Mouse (Mus musculus): ENCODE data around the gene Ppip5k2. TPM values are rescaled to one million over a fixed set of nuclear protein-coding genes. Genes with fewer than 3 reads are reported as not detected.

Gene Ppip5k2
- polyA plus RNA-seq, 1 experiment from 2014 or later: 54.9 TPM

DNA sequence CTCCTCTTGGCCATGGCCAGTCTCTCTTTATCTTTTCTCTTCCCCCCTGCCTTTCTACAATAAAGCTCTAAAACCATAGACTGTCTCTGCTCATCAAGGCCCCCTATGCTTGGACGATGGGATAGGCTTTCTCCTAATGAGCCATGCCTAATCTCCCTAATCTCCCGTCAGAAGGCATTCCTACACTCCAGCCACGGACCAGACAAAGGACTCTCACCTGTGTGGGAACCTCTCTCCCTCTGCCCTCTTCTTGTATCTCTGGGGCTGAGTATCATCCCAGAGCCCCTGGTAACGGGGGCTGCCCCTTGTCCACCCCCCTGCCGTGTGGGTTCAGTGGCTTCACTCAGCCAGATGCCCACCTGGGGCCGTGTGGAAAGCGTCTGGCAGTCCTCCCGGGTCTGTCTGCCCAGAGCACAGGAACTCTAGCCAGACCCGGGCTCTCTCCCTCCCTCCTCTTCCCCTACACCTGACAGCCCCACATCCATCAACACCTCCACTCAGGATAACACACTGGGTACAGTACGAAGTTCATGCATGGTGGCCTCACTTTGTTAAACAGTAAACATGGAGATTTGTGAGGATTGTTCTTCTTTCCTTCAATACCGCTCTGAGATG, 71.1 kb downstream of the Ppip5k2 start:
- ATAC-seq (ENCODE audit: insufficient read depth, low FRiP score, low TSS enrichment): peak; percentile 9; the same call in 1 of the 2 replicates
- H3K4me2 ChIP-seq (ENCODE audit: low read depth): no peak overlapping the region
- no peak overlapping the region for H3K4me3 ChIP-seq (ENCODE audit: low read depth, low read length)
- H3K36me3 ChIP-seq (ENCODE audit: control insufficient read depth, insufficient read depth, low read length): no peaks in the 10 kb centered on the region
- no peaks in the 10 kb centered on the region for H3K9me3 ChIP-seq (ENCODE audit: control insufficient read depth, low read length)
- no peak overlapping the region for H3K9ac ChIP-seq (ENCODE audit: low read length)
- no peaks in the 10 kb centered on the region for H3K27me3 ChIP-seq (ENCODE audit: control insufficient read depth, insufficient read depth, low read length)
- peak; percentile 11 for DNase-seq (ENCODE audit: low spot score)
- WGBS: 19% methylated on average over 11 of the region's 11 CpGs
- H3K27ac ChIP-seq (ENCODE audit: low read depth, low read length): no peak overlapping the region
- no peaks in the 10 kb centered on the region for H3K4me1 ChIP-seq (ENCODE audit: control insufficient read depth, insufficient read depth, low read length)

DNA sequence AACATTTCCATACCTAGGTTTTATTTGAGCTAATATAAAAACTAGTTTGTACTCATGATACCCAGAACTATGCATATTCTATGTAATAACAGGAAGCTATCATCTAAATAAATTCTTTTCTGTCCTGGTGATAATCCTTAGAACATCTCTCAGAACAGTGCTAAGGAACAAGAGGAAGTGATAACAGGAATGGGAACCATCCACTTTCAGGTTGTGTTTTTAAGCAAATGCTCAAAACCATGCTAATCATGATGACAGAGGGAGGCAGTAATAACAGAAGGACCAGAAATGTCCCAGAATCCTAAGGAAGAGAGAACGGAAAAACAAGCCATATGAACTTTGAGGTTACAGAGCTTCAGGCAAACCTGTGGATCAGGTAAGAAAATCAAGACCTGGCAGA, 72.9 kb downstream of the Ppip5k2 start:
- DNase-seq (ENCODE audit: low spot score): no peak
- Histone ChIP-seq H3K9me3 (ENCODE audit: control insufficient read depth, low read length) (no peaks in the 10 kb centered on the region), H3K27me3 (ENCODE audit: control insufficient read depth, insufficient read depth, low read length) (no peaks in the 10 kb centered on the region), H3K27ac (ENCODE audit: low read depth, low read length) (no peak overlapping the region), H3K36me3 (ENCODE audit: control insufficient read depth, insufficient read depth, low read length) (no peaks in the 10 kb centered on the region), H3K9ac (ENCODE audit: low read length) (no peak overlapping the region), H3K4me1 (ENCODE audit: control insufficient read depth, insufficient read depth, low read length) (no peaks in the 10 kb centered on the region), H3K4me3 (ENCODE audit: low read depth, low read length) (no peak overlapping the region), H3K4me2 (ENCODE audit: low read depth) (no peak overlapping the region)
- WGBS: 93% methylated on average over 1 of the region's 1 CpGs
- ATAC-seq (ENCODE audit: insufficient read depth, low FRiP score, low TSS enrichment): no peak

DNA sequence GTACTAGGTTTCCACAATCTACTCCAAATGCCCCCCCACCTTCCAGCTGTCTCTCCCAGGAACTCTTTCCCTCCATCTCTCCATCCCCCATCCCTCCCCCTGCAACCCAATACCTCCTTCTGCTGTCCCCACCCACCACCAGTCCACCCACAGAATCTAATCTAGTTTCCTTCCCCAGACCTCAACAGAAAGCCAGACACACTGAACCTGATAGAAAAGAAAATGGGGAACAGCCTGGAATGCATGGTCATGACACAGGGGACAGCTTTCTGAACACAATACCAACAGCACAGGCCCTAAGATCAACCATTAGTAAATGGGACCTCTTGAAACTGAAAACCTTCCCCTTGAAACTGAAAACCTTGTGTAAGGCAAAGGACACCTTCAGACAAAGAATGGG, 76.4 kb downstream of the Ppip5k2 start:
- no peak overlapping the region for H3K9ac ChIP-seq (ENCODE audit: low read length)
- H3K36me3 ChIP-seq (ENCODE audit: control insufficient read depth, insufficient read depth, low read length): no peaks in the 10 kb centered on the region
- no peak overlapping the region for H3K4me2 ChIP-seq (ENCODE audit: low read depth)
- H3K27me3 ChIP-seq (ENCODE audit: control insufficient read depth, insufficient read depth, low read length): no peaks in the 10 kb centered on the region
- no peaks in the 10 kb centered on the region for H3K4me1 ChIP-seq (ENCODE audit: control insufficient read depth, insufficient read depth, low read length)
- H3K9me3 ChIP-seq (ENCODE audit: control insufficient read depth, low read length): no peaks in the 10 kb centered on the region
- no peak overlapping the region for H3K4me3 ChIP-seq (ENCODE audit: low read depth, low read length)
- DNase-seq (ENCODE audit: low spot score) (no peak), ATAC-seq (ENCODE audit: insufficient read depth, low FRiP score, low TSS enrichment) (no peak)
- no peak overlapping the region for H3K27ac ChIP-seq (ENCODE audit: low read depth, low read length)

- H3K27me3 ChIP-seq (ENCODE audit: control insufficient read depth, insufficient read depth, low read length): no peaks in the 10 kb centered on the region
- no peak overlapping the region for H3K4me3 ChIP-seq (ENCODE audit: low read depth, low read length)
- no peak overlapping the region for H3K9ac ChIP-seq (ENCODE audit: low read length)
- no peak overlapping the region for H3K27ac ChIP-seq (ENCODE audit: low read depth, low read length)
- 24% methylated on average over 3 of the region's 3 CpGs for WGBS
- H3K4me2 ChIP-seq (ENCODE audit: low read depth): no peak overlapping the region
- H3K9me3 ChIP-seq (ENCODE audit: control insufficient read depth, low read length): no peaks in the 10 kb centered on the region
- H3K36me3 ChIP-seq (ENCODE audit: control insufficient read depth, insufficient read depth, low read length): no peaks in the 10 kb centered on the region
- no peaks in the 10 kb centered on the region for H3K4me1 ChIP-seq (ENCODE audit: control insufficient read depth, insufficient read depth, low read length)
- peak; percentile 24 for DNase-seq (ENCODE audit: low spot score)
- ATAC-seq (ENCODE audit: insufficient read depth, low FRiP score, low TSS enrichment): peak; percentile 57; the same call in 1 of the 2 replicates
Observed at GRCm38 (mm10) chr1:97688756-97689155, 81.5 kb downstream of the Ppip5k2 start.

GRCm38 (mm10) chr1:97676526-97677177, 93.6 kb downstream of the Ppip5k2 start:
- Histone ChIP-seq H3K27me3 (ENCODE audit: control insufficient read depth, insufficient read depth, low read length) (no peaks in the 10 kb centered on the region), H3K36me3 (ENCODE audit: control insufficient read depth, insufficient read depth, low read length) (no peaks in the 10 kb centered on the region), H3K4me3 (ENCODE audit: low read depth, low read length) (no peak overlapping the region), H3K9me3 (ENCODE audit: control insufficient read depth, low read length) (no peaks in the 10 kb centered on the region), H3K9ac (ENCODE audit: low read length) (no peak overlapping the region), H3K27ac (ENCODE audit: low read depth, low read length) (no peak overlapping the region), H3K4me2 (ENCODE audit: low read depth) (no peak overlapping the region), H3K4me1 (ENCODE audit: control insufficient read depth, insufficient read depth, low read length) (no peaks in the 10 kb centered on the region)
- DNase-seq (ENCODE audit: low spot score) (no peak), ATAC-seq (ENCODE audit: insufficient read depth, low FRiP score, low TSS enrichment) (no peak)
- 85% methylated on average over 4 of the region's 4 CpGs for WGBS

DNA sequence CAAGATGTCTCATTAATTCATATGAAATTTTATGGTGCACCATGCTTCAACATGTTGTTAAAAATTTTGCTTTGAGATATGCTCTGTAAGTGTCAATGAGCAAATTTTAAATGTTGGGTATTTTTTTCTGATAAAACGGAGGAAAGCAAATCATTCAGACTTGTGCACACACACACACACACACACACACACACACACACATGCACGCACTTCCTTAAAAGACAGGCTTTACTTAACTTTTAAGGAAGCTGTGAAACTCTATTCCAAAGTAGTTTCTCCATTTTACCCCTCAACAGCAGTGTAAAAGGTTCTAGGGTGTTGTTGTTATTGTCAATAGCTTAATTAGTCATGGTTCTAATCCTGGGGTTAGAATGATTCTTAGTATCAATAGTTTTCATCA, 94.1 kb downstream of the Ppip5k2 start:
- H3K4me2 ChIP-seq (ENCODE audit: low read depth): no peak overlapping the region
- no peak for ATAC-seq (ENCODE audit: insufficient read depth, low FRiP score, low TSS enrichment)
- WGBS: 75% methylated on average over 2 of the region's 2 CpGs
- no peaks in the 10 kb centered on the region for H3K36me3 ChIP-seq (ENCODE audit: control insufficient read depth, insufficient read depth, low read length)
- H3K4me1 ChIP-seq (ENCODE audit: control insufficient read depth, insufficient read depth, low read length): no peaks in the 10 kb centered on the region
- H3K9ac ChIP-seq (ENCODE audit: low read length): no peak overlapping the region
- H3K9me3 ChIP-seq (ENCODE audit: control insufficient read depth, low read length): no peaks in the 10 kb centered on the region
- no peaks in the 10 kb centered on the region for H3K27me3 ChIP-seq (ENCODE audit: control insufficient read depth, insufficient read depth, low read length)
- no peak overlapping the region for H3K4me3 ChIP-seq (ENCODE audit: low read depth, low read length)
- no peak for DNase-seq (ENCODE audit: low spot score)
- H3K27ac ChIP-seq (ENCODE audit: low read depth, low read length): no peak overlapping the region

DNA sequence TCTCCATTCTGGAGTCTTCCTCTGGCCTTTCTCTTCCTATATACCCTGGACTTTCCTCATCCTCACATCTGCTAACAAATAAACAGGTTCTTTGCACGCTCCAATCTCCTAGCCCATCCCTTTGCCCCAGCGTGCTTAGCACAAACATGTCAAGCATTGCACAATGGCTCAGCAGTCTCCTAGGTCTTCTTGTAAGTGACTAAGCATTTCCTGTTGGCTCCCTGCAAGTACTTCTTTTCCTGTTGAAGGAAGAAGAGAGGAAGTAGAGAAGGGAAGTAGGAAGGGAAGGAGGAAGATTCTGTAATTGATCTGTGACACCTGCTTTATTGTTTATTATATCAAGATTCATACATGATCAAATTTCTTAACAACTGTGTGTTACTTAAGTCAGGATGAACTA, 97.4 kb downstream of the Ppip5k2 start:
- H3K4me2 ChIP-seq (ENCODE audit: low read depth): no peak overlapping the region
- WGBS: 75% methylated on average over 2 of the region's 2 CpGs

GRCm38 (mm10) chr1:97667288-97667687, 102.9 kb downstream of the Ppip5k2 start:
- Histone ChIP-seq H3K4me2 (ENCODE audit: low read depth) (no peak overlapping the region), H3K4me1 (ENCODE audit: control insufficient read depth, insufficient read depth, low read length) (no peaks in the 10 kb centered on the region), H3K9me3 (ENCODE audit: control insufficient read depth, low read length) (no peaks in the 10 kb centered on the region), H3K27me3 (ENCODE audit: control insufficient read depth, insufficient read depth, low read length) (no peaks in the 10 kb centered on the region), H3K4me3 (ENCODE audit: low read depth, low read length) (no peak overlapping the region), H3K27ac (ENCODE audit: low read depth, low read length) (no peak overlapping the region), H3K36me3 (ENCODE audit: control insufficient read depth, insufficient read depth, low read length) (no peaks in the 10 kb centered on the region), H3K9ac (ENCODE audit: low read length) (no peak overlapping the region)
- DNase-seq (ENCODE audit: low spot score) (no peak), ATAC-seq (ENCODE audit: insufficient read depth, low FRiP score, low TSS enrichment) (no peak)
- 96% methylated on average over 1 of the region's 1 CpGs for WGBS

More for the DNA sequence above, 97.4 kb downstream of the Ppip5k2 start:
- ATAC-seq (ENCODE audit: insufficient read depth, low FRiP score, low TSS enrichment) (no peak), DNase-seq (ENCODE audit: low spot score) (no peak)
- H3K27me3 ChIP-seq (ENCODE audit: control insufficient read depth, insufficient read depth, low read length): no peaks in the 10 kb centered on the region
- H3K9me3 ChIP-seq (ENCODE audit: control insufficient read depth, low read length): no peaks in the 10 kb centered on the region
- H3K27ac ChIP-seq (ENCODE audit: low read depth, low read length): no peak overlapping the region
- no peaks in the 10 kb centered on the region for H3K4me1 ChIP-seq (ENCODE audit: control insufficient read depth, insufficient read depth, low read length)
- H3K4me3 ChIP-seq (ENCODE audit: low read depth, low read length): no peak overlapping the region
- H3K9ac ChIP-seq (ENCODE audit: low read length): no peak overlapping the region
- H3K36me3 ChIP-seq (ENCODE audit: control insufficient read depth, insufficient read depth, low read length): no peaks in the 10 kb centered on the region

GRCm38 (mm10) chr1:97662324-97662723, 107.9 kb downstream of the Ppip5k2 start:
- H3K4me3 ChIP-seq (ENCODE audit: low read depth, low read length): peak overlapping the region; percentile 86
- DNase-seq (ENCODE audit: low spot score): peak; percentile 15
- ATAC-seq (ENCODE audit: insufficient read depth, low FRiP score, low TSS enrichment): no peak
- peak overlapping the region; percentile 91 for H3K9ac ChIP-seq (ENCODE audit: low read length)
- no peak overlapping the region; the same call in 1 of the 2 replicates for H3K27ac ChIP-seq (ENCODE audit: low read depth, low read length)
- 22% methylated on average over 7 of the region's 7 CpGs for WGBS
- no peaks in the 10 kb centered on the region for H3K9me3 ChIP-seq (ENCODE audit: control insufficient read depth, low read length)
- peak overlapping the region; percentile 69 for H3K4me2 ChIP-seq (ENCODE audit: low read depth)
- H3K36me3 ChIP-seq (ENCODE audit: control insufficient read depth, insufficient read depth, low read length): no peaks in the 10 kb centered on the region
- no peaks in the 10 kb centered on the region for H3K27me3 ChIP-seq (ENCODE audit: control insufficient read depth, insufficient read depth, low read length)
- 0 out of 2 replicates have a peak, but pooled peaks cover 3% of the 10 kb centered on the region for H3K4me1 ChIP-seq (ENCODE audit: control insufficient read depth, insufficient read depth, low read length)

Measured in neural tube, embryonic 11.5 days (tissue).